ENCODE assay signal across 8 mouse cellular contexts in the genomic region with DNA sequence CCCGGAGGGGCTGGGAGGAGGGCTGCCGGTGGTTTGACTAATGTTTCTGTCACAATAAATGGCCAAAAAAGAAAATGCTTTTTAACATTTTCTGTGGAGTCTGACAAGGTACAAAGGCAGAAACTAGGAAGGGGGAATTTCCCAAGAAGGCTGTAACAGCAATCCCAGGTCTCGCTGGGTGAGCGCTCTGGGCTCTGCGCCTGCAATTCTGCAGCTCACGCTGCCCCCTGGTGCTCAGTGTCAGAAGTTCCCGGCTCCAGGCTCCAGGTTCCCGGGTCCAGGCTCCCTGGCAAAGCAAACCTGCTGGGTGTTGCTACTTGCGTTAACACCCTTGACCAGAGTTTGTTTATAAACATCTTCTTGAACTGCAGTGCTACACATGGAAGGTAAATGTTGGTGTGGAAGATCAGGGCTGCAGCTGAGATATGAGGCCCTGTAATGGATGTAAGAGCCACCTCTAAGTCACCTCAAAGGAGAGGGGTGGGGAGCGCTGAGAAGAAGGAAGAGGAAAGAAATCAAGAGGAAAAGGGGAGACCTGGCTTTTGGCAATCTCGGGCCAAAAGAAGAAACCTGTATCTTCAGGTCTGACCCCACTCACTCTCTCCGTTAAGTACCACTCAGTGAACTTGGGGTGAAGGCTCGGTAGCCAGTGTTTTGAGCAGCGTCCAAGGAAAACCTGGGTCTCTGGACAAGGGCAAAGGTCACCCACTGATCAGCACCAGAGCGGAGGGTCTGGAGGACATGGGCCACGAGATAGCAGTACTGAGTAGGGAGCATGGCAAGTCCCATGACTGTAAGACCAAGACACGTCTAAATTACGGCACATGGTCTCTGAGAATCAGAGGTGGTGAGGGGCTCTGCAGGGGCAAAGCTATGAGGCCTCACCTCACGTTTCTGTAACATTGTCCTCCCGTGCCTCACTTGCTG.
DNase-seq lines count a peak whose midpoint lies in the region; ATAC-seq and TF ChIP-seq lines count a peak whose summit lies in the region.

No protein-coding gene starts in this region.

- peak; percentile 67 for TF ChIP-seq CTCF in bone marrow macrophage, adult 2 months (IDR thresholded peaks at IDR 0.05; ENCODE audit: low read depth, low read length)
- peak; percentile 66; the same call in 1 of the 2 replicates for TF ChIP-seq CTCF in testis, adult 2 months (IDR thresholded peaks at IDR 0.05; ENCODE audit: control insufficient read depth, insufficient read depth, insufficient replicate concordance, low read depth, low read length)

- H3K4me1 ChIP-seq in bone marrow macrophage, adult 2 months (ENCODE audit: control insufficient read depth, insufficient read depth, low read length): peaks cover 17% of the 10 kb centered on the region
- H3K4me1 ChIP-seq in embryonic facial prominence, embryonic 15.5 days: no peaks in the 10 kb centered on the region
- peaks cover 13% of the 10 kb centered on the region for H3K4me1 ChIP-seq in kidney, embryonic 16.5 days (ENCODE audit: insufficient read depth, low read length)
- H3K4me1 ChIP-seq in testis, adult 2 months (ENCODE audit: control insufficient read depth, insufficient read depth, low read length): no peaks in the 10 kb centered on the region

- DNase-seq in B cell, adult 2 months: peak; percentile 30 to 36
- peak; percentile 39 to 43 for DNase-seq in heart, adult 9 months (ENCODE audit: low spot score in 2 of 2)
- DNase-seq in liver: peak; percentile 70
- peak; percentile 28 for DNase-seq in naive thymus-derived CD4-positive, alpha-beta T cell, adult 2 months (ENCODE audit: low read depth)

- peak; percentile 74; the same call in 1 of the 2 replicates for ATAC-seq in embryonic facial prominence, embryonic 15.5 days (ENCODE audit: insufficient number of reproducible peaks, low FRiP score, low TSS enrichment, low read depth)
- peak; percentile 81 for ATAC-seq in kidney, embryonic 16.5 days (ENCODE audit: low FRiP score, low TSS enrichment)

- H3K9me3 ChIP-seq in embryonic facial prominence, embryonic 15.5 days (replicated peaks): no peaks in the 10 kb centered on the region
- H3K9me3 ChIP-seq in kidney, embryonic 16.5 days (ENCODE audit: low read length): no peaks in the 10 kb centered on the region

- H3K4me2 ChIP-seq in embryonic facial prominence, embryonic 15.5 days (replicated peaks): no peak overlapping the region
- 0 out of 2 replicates have a peak overlapping the region, but pooled peaks have one; percentile 26 for H3K4me2 ChIP-seq in kidney, embryonic 16.5 days (replicated peaks; ENCODE audit: low read depth, low read length)

- H3K27ac ChIP-seq in bone marrow macrophage, adult 2 months (ENCODE audit: insufficient read depth, low read depth, low read length): no peak overlapping the region
- no peak overlapping the region for H3K27ac ChIP-seq in embryonic facial prominence, embryonic 15.5 days (replicated peaks)
- no peak overlapping the region for H3K27ac ChIP-seq in kidney, embryonic 16.5 days (ENCODE audit: low read length)
- no peak overlapping the region for H3K27ac ChIP-seq in testis, adult 2 months (ENCODE audit: control insufficient read depth, insufficient read depth, low read depth, low read length)

- TF ChIP-seq POLR2A in bone marrow macrophage, adult 2 months (IDR thresholded peaks at IDR 0.05; ENCODE audit: borderline replicate concordance, low read depth, low read length): no peak
- TF ChIP-seq POLR2A in testis, adult 2 months (IDR thresholded peaks at IDR 0.05; ENCODE audit: control insufficient read depth, low read depth, low read length): no peak

- H3K27me3 ChIP-seq in embryonic facial prominence, embryonic 15.5 days: peaks cover 3% of the 10 kb centered on the region; the same call in 1 of the 2 replicates
- no peaks in the 10 kb centered on the region for H3K27me3 ChIP-seq in kidney, embryonic 16.5 days (ENCODE audit: insufficient read depth, low read length)
- no peaks in the 10 kb centered on the region for H3K27me3 ChIP-seq in testis, adult 2 months (ENCODE audit: control insufficient read depth, insufficient read depth, low read length)

- 46% methylated on average over 20 of the region's 20 CpGs for WGBS in embryonic facial prominence, embryonic 15.5 days
- 49% methylated on average over 20 of the region's 20 CpGs for WGBS in kidney, embryonic 16.5 days

- H3K9ac ChIP-seq in embryonic facial prominence, embryonic 15.5 days: no peak overlapping the region
- no peak overlapping the region for H3K9ac ChIP-seq in kidney, embryonic 16.5 days (replicated peaks; ENCODE audit: low read length)

- H3K36me3 ChIP-seq in embryonic facial prominence, embryonic 15.5 days: no peaks in the 10 kb centered on the region
- H3K36me3 ChIP-seq in kidney, embryonic 16.5 days (ENCODE audit: insufficient read depth, low read length): no peaks in the 10 kb centered on the region
- H3K36me3 ChIP-seq in testis, adult 2 months (ENCODE audit: control insufficient read depth, insufficient read depth, low read length): no peaks in the 10 kb centered on the region

- H3K4me3 ChIP-seq in bone marrow macrophage, adult 2 months (ENCODE audit: insufficient read depth, low read length): no peak overlapping the region
- H3K4me3 ChIP-seq in embryonic facial prominence, embryonic 15.5 days (replicated peaks): no peak overlapping the region
- no peak overlapping the region for H3K4me3 ChIP-seq in kidney, embryonic 16.5 days (ENCODE audit: low read length)
- H3K4me3 ChIP-seq in testis, adult 2 months (ENCODE audit: control insufficient read depth, low read depth, low read length): no peak overlapping the region
